33 mouse cellular contexts compared by ENCODE assay signal in the genomic region with DNA sequence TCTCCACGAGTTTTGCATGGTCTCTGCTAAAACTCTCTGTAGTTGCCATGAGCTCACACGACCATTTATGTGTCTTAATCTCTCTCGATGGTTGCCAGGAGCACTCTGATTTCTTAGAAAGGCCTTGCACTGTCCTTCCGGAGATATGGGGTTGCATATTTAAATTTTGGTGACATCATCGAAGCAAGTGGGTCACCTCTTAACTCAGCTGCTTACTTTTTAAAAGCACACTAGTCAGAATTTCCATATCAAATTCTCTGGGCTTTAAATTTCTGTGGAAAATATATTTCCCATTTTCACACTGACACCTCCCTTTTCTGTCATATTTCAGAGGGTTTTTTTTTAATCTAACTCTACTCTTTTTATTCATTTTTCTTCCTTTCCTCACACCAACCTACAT.
"Had no signal": no experiment of that assay in that cellular context is flagged by ENCODE, and none has a peak within 500 bp of the region (broad histone marks: within the 10 kb centered on the region; RNA-seq: fewer than 3 reads in every experiment).

No protein-coding gene starts in this region.

- H3K9me3 ChIP-seq: limb, embryonic 10.5 days; limb, embryonic 12.5 days; limb, embryonic 13.5 days; limb, embryonic 15.5 days; liver, embryonic 12.5 days; liver, embryonic 13.5 days; liver, embryonic 15.5 days; lung, embryonic 15.5 days; midbrain, embryonic 10.5 days; midbrain, embryonic 12.5 days; midbrain, embryonic 13.5 days; midbrain, embryonic 15.5 days; neural tube, embryonic 12.5 days; neural tube, embryonic 13.5 days had no signal

- H3K9ac ChIP-seq: limb, embryonic 12.5 days; limb, embryonic 13.5 days; limb, embryonic 15.5 days; liver, embryonic 12.5 days; liver, embryonic 13.5 days; liver, embryonic 14.5 days; liver, embryonic 15.5 days; liver, postnatal 0 days; lung, embryonic 14.5 days; lung, embryonic 15.5 days; midbrain, embryonic 12.5 days; midbrain, embryonic 13.5 days; midbrain, embryonic 15.5 days; neural tube, embryonic 12.5 days; neural tube, embryonic 13.5 days had no signal

- H3K27me3 ChIP-seq: limb, embryonic 12.5 days; limb, embryonic 13.5 days; limb, embryonic 15.5 days; liver, embryonic 12.5 days; liver, embryonic 13.5 days; liver, embryonic 15.5 days; lung, embryonic 15.5 days; megakaryocyte, embryonic 14.5 days; midbrain, embryonic 12.5 days; midbrain, embryonic 13.5 days; midbrain, embryonic 15.5 days; neural tube, embryonic 12.5 days; neural tube, embryonic 13.5 days had no signal

- H3K4me3 ChIP-seq: limb, embryonic 10.5 days; limb, embryonic 12.5 days; limb, embryonic 13.5 days; limb, embryonic 15.5 days; liver, embryonic 12.5 days; liver, embryonic 13.5 days; liver, embryonic 15.5 days; lung, embryonic 15.5 days; megakaryocyte, embryonic 14.5 days; midbrain, embryonic 10.5 days; midbrain, embryonic 12.5 days; midbrain, embryonic 13.5 days; midbrain, embryonic 15.5 days; myocyte; neural tube, embryonic 12.5 days; neural tube, embryonic 13.5 days had no signal

- H3K36me3 ChIP-seq: limb, embryonic 10.5 days; limb, embryonic 12.5 days; limb, embryonic 13.5 days; limb, embryonic 15.5 days; liver, embryonic 12.5 days; liver, embryonic 13.5 days; liver, embryonic 15.5 days; lung, embryonic 15.5 days; midbrain, embryonic 15.5 days; neural tube, embryonic 12.5 days; neural tube, embryonic 13.5 days had no signal

- DNase-seq: left cerebral cortex, postnatal 4 days; liver; liver, embryonic 13.5 days; liver, postnatal 0 days; lung, adult 18-20 months; lung, adult 2 months; lung, embryonic 14.5 days; lung, postnatal 10 days; lung, postnatal 14 days; lung, postnatal 36 days; lung, postnatal 4 days; midbrain, embryonic 14.5 days had no signal

- H3K4me2 ChIP-seq: limb, embryonic 12.5 days; limb, embryonic 13.5 days; limb, embryonic 15.5 days; liver, embryonic 11.5 days; liver, embryonic 12.5 days; liver, embryonic 13.5 days; liver, embryonic 15.5 days; lung, embryonic 14.5 days; lung, embryonic 15.5 days; midbrain, embryonic 11.5 days; midbrain, embryonic 12.5 days; midbrain, embryonic 13.5 days; midbrain, embryonic 15.5 days; neural tube, embryonic 12.5 days; neural tube, embryonic 13.5 days had no signal

- H3K27ac ChIP-seq: limb, embryonic 10.5 days; limb, embryonic 12.5 days; limb, embryonic 13.5 days; limb, embryonic 15.5 days; liver, embryonic 12.5 days; liver, embryonic 13.5 days; liver, embryonic 14.5 days; liver, embryonic 15.5 days; lung, embryonic 15.5 days; macrophage; midbrain, embryonic 10.5 days; midbrain, embryonic 12.5 days; midbrain, embryonic 13.5 days; midbrain, embryonic 15.5 days; neural tube, embryonic 12.5 days; neural tube, embryonic 13.5 days had no signal

- ATAC-seq: liver, embryonic 12.5 days; liver, postnatal 0 days; lung, postnatal 0 days; midbrain, embryonic 13.5 days; midbrain, embryonic 15.5 days; midbrain, embryonic 16.5 days had no signal

- H3K4me1 ChIP-seq: limb, embryonic 10.5 days; limb, embryonic 12.5 days; limb, embryonic 13.5 days; limb, embryonic 15.5 days; liver, embryonic 12.5 days; liver, embryonic 13.5 days; liver, embryonic 15.5 days; lung, embryonic 15.5 days; megakaryocyte, embryonic 14.5 days; midbrain, embryonic 10.5 days; midbrain, embryonic 12.5 days; midbrain, embryonic 13.5 days; midbrain, embryonic 15.5 days; neural tube, embryonic 12.5 days had no signal
